Mouse (Mus musculus): ENCODE measurements around the gene Syn3.

DNA sequence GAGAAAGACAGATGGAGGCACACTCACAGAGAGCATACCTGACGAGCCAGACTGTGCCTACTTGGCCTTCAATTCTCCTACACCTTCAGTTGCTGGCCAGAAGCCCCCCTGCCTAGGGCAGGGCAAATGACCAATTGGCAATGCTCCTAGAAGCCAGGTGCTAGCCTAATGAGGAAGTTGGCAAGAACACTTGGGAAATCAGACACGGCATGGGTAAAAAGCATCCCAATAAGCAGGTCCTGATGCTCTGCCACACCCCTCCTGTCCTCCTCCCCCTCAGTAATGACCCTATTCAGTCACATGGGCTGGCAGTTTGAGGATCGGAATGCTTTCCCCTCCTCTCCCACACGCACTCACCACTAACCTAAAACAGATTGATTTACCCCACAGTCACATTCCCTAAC is 19.0 kb downstream of the Syn3 start:
- TF ChIP-seq EP300 (IDR thresholded peaks at IDR 0.05; ENCODE audit: low read depth) (no peak), CTCF (IDR thresholded peaks at IDR 0.05; ENCODE audit: low read depth) (no peak)
